Mouse (Mus musculus) olfactory bulb, adult 2 months (tissue): ENCODE data around the gene Slc26a5.

ENCODE experiments used
- CTCF ChIP-seq: fragments of 200-500 bp; IDR thresholded peaks from 2 replicates; pipeline ENCODE4 v1.5.1; 2012; ENCODE audit warnings: low read depth, mild to moderate bottlenecking, low read length, moderate library complexity; ENCODE audit not compliant: insufficient read depth
- POLR2A ChIP-seq: fragments of 200-500 bp; IDR thresholded peaks from 2 replicates; pipeline ENCODE4 v1.6.1; 2012; ENCODE audit warnings: mild to moderate bottlenecking, low read depth, low read length, moderate library complexity; ENCODE audit not compliant: insufficient read depth

DNA sequence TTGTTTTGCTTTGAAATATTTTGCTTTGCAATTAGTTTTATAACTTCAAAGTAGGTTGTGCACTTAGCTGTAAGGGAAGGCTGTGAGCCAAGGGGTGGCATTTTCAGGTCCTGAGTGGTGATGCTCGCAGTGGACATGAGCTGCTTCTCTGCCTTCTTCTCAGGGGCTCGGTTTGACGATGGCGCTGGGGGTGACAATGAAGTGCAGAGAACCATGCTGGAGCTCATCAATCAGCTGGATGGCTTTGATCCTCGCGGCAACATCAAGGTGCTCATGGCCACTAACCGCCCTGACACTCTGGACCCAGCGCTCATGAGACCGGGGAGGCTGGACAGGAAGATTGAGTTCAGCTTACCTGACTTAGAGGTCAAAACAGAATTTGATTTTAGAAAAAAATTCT, 62.5 kb downstream of the Slc26a5 start:
- TF ChIP-seq POLR2A (no peak), CTCF (no peak)
